Mouse (Mus musculus) stomach, embryonic 15.5 days (tissue): ENCODE results near the gene 3100002H09Rik. TPM values are rescaled to one million over a fixed set of nuclear protein-coding genes. Genes with fewer than 3 reads are reported as not detected.

Experiments used
- ATAC-seq: fragments of 200-750 bp; cut with Nextera tagmentation; 2 replicates; pipeline ENCODE4 v1.8.0; 2017; ENCODE audit warnings: low read depth, moderate number of reproducible peaks, moderate TSS enrichment; ENCODE audit not compliant: insufficient read depth, low FRiP score
- H3K27ac ChIP-seq: fragments of 300-500 bp; sonication (generic); 2 replicates; pipeline ENCODE4 v1.5.1; 2015; ENCODE audit warnings: mild to moderate bottlenecking, inconsistent platforms
- H3K27me3 ChIP-seq: fragments of 300-500 bp; sonication (generic); replicated peaks from 2 replicates; pipeline ENCODE4 v1.6.1; 2015; ENCODE audit warnings: inconsistent platforms
- H3K36me3 ChIP-seq: fragments of 300-500 bp; sonication (generic); 2 replicates; pipeline ENCODE4 v1.6.1; 2015; ENCODE audit warnings: inconsistent platforms
- H3K4me1 ChIP-seq: fragments of 300-500 bp; sonication (generic); 2 replicates; pipeline ENCODE4 v1.6.1; 2015; ENCODE audit warnings: inconsistent platforms
- H3K4me2 ChIP-seq: fragments of 300-500 bp; sonication (generic); 2 replicates; pipeline ENCODE4 v1.6.1; 2015; ENCODE audit warnings: mild to moderate bottlenecking, inconsistent platforms
- H3K4me3 ChIP-seq: fragments of 300-500 bp; sonication (generic); replicated peaks from 2 replicates; pipeline ENCODE4 v1.5.1; 2015; ENCODE audit warnings: inconsistent platforms
- H3K9ac ChIP-seq: fragments of 300-500 bp; sonication (generic); 2 replicates; pipeline ENCODE4 v1.6.1; 2015; ENCODE audit warnings: inconsistent platforms
- H3K9me3 ChIP-seq: fragments of 300-500 bp; sonication (generic); 2 replicates; pipeline ENCODE4 v1.6.1; 2016; ENCODE audit warnings: inconsistent platforms
- WGBS: fragments of 180-500 bp; shearing (Covaris S2); methylation state at CpG from one replicate; pipeline ENCODE4 v1.1.7; 2015; 5-methylcytosine and 5-hydroxymethylcytosine counted together
- polyA plus RNA-seq: library from polyadenylated mRNA; unstranded; fragments of >200 nt; fragmentation: Nextera tagmentation; extraction: Ambion mirVana; gene quantifications from 2 replicates; pipeline ENCODE4 v1.2.1, GENCODE M21; 2015

3100002H09Rik gene
- polyA plus RNA-seq, 1 experiment from 2014 or later = not detected

DNA sequence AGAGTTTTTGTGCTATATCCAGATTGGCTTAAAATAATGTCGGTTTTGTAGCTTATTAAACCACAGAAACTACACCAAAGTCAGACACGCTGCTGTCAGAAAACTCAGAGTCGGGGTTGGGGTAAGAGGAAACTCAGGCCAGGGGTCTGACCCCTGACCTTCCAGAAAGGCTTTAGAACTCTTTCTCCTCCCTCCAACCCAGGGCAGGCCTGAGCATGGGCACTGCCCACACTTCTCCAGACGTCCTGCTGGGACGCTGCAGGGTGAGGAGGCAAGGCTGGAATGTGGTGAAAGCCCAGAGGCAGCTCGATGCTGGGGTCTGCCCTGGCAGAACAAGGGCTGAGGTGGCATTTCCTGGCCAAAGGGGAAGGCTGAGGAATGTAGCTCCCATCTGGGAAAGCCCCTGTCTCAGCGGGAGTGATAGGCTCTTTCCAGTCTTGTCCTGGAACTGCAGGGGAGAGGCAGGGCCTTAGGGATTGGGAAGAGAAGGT lies 34.6 kb downstream of the 3100002H09Rik start:
- 19% methylated on average over 7 of the region's 7 CpGs for WGBS
- peaks cover 39% of the 10 kb centered on the region for H3K27me3 ChIP-seq
- H3K9ac ChIP-seq = no peak overlapping the region
- H3K4me2 ChIP-seq = peak overlapping the region; percentile 79
- ATAC-seq = no peak
- H3K9me3 ChIP-seq = no peaks in the 10 kb centered on the region
- H3K4me1 ChIP-seq = peaks cover 5% of the 10 kb centered on the region; the same call in 1 of the 2 replicates
- peak overlapping the region; percentile 41; the same call in 1 of the 2 replicates for H3K4me3 ChIP-seq
- H3K27ac ChIP-seq = no peak overlapping the region
- no peaks in the 10 kb centered on the region for H3K36me3 ChIP-seq

DNA sequence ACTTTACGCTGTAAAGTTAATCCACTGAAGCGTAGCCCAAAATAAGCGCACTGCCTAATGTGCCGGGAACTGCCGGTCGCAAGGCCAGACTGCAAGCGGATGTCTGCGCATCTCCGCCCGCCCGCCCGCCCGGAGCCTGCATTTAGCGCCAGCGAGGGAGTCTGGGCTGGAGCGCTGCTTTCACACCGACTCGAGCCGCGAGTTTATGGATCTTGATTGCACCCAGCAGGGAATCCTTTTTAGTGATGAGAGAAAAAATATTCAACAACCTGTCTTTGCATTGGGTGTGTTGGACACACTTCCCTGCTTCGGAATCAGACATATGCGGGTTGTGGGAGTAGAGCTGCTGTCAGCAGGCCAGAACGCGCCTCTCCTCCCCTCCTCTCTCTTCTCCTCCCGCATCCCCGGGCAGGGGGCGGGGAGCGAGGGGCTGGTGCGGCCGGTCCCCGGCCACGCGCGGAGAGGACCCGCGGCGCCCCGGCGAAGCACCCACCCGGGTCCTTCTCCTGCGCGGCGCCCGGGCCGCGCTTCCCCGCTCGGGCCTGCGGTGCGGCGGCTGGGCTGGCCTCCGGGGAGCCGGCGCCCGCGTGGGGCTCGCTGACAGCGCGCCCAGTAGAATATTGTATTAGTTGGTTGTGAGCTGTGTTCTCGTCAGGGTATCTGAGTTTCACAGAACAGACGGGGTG lies 35.2 kb downstream of the 3100002H09Rik start:
- peak overlapping the region; percentile 79 for H3K4me2 ChIP-seq
- no peak for ATAC-seq
- no peak overlapping the region for H3K27ac ChIP-seq
- H3K9me3 ChIP-seq = no peaks in the 10 kb centered on the region
- H3K4me1 ChIP-seq = peaks cover 5% of the 10 kb centered on the region; the same call in 1 of the 2 replicates
- H3K27me3 ChIP-seq = peaks cover 39% of the 10 kb centered on the region
- no peak overlapping the region for H3K9ac ChIP-seq
- peak overlapping the region; percentile 41 for H3K4me3 ChIP-seq
- under 1% methylated on average over 54 of the region's 61 CpGs for WGBS
- H3K36me3 ChIP-seq = no peaks in the 10 kb centered on the region

DNA sequence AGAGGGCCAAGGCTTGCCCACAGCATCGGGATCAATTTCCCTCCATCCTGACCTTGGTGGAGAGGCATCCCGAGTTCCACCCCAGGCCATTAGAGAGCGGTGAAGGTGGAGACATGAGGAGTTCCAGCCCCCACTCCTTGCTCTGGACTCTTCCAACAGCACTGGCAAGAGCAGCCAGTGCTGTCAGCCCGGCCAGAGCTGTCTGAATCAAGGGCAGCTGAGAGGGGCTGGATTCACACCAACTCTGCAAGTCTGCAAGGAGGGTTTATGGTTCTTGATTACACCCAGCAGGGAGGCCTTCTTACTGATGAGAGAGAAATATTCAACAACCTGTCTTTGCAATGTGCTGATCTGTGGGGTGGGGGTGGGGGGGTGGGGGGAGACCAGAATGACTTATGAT lies 37.0 kb downstream of the 3100002H09Rik start:
- H3K4me3 ChIP-seq = no peak overlapping the region
- 39% methylated on average over 4 of the region's 4 CpGs for WGBS
- no peaks in the 10 kb centered on the region for H3K36me3 ChIP-seq
- no peak for ATAC-seq
- H3K9ac ChIP-seq = no peak overlapping the region
- peaks cover 46% of the 10 kb centered on the region for H3K27me3 ChIP-seq
- H3K9me3 ChIP-seq = no peaks in the 10 kb centered on the region
- H3K4me1 ChIP-seq = peaks cover 5% of the 10 kb centered on the region; the same call in 1 of the 2 replicates
- H3K27ac ChIP-seq = no peak overlapping the region
- no peak overlapping the region for H3K4me2 ChIP-seq

DNA sequence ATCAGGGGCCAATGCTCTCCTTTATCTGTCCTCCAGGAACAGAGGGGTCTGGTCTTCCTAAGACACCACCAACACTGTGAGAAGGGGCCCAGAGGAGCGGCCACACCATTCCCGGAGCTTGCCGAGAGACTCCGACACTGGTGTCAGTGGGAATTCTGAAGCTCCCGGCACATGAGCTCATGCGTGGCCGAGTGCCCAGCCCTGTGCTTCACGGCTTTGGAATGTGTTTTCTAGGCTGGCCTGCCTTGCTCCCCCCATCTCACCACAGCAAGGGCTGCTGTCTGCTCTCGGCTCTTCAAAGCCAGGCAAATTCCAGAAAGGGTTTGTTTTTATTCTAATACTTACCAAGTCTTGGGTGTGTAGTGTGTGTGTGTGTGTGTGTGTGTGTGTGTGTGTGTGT lies 39.6 kb downstream of the 3100002H09Rik start:
- H3K9ac ChIP-seq = no peak overlapping the region
- peaks cover 49% of the 10 kb centered on the region for H3K27me3 ChIP-seq
- no peak overlapping the region for H3K4me2 ChIP-seq
- H3K9me3 ChIP-seq = no peaks in the 10 kb centered on the region
- 49% methylated on average over 9 of the region's 9 CpGs for WGBS
- H3K4me3 ChIP-seq = no peak overlapping the region
- H3K4me1 ChIP-seq = peaks cover 5% of the 10 kb centered on the region; the same call in 1 of the 2 replicates
- no peaks in the 10 kb centered on the region for H3K36me3 ChIP-seq
- H3K27ac ChIP-seq = no peak overlapping the region; the same call in 1 of the 2 replicates
- peak; percentile 41; the same call in 1 of the 2 replicates for ATAC-seq

DNA sequence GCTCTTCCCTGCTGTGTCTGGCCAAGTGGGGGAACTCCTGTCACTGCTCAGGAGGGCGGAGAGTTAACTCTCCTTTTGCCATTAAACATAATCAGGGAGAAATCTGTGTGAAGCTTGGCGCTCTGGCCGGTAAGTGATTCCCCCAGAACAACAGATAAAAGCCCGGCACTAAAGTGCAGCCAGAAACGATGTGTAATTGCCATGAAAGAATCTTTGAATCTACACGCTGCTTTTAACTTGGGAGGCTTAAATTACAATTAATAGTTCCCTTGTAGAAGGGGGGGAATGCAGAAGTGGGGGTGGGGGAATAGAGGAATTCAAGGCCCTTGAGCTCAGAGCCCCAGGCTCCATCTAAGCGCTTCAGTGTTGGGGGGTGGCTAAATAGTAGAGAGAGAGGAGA lies 40.9 kb downstream of the 3100002H09Rik start:
- H3K27me3 ChIP-seq = peaks cover 37% of the 10 kb centered on the region
- no peak overlapping the region for H3K27ac ChIP-seq
- no peak overlapping the region for H3K9ac ChIP-seq
- 27% methylated on average over 7 of the region's 7 CpGs for WGBS
- H3K9me3 ChIP-seq = no peaks in the 10 kb centered on the region
- peaks cover under 1% of the 10 kb centered on the region; the same call in 1 of the 2 replicates for H3K4me1 ChIP-seq
- no peak overlapping the region for H3K4me3 ChIP-seq
- ATAC-seq = no peak
- no peak overlapping the region for H3K4me2 ChIP-seq
- no peaks in the 10 kb centered on the region for H3K36me3 ChIP-seq

DNA sequence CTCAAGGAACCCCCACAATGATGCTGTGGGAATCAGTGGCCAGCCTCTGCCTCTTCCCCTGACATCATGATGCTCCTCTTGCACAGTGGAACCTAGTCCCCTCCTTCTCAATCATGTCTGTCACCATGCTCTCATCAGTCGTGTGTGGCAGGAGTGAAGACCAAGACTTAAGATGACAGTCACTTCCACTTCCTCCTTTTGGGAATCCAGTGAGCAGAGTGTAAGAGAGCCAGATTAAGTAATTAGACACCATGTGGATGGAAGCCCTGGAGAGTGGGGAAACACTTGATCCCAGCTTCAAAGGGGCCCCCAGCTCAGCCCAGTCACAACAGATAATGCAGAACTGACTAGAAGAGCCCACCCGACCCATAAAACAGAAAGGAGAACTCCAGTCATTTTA lies 47.2 kb downstream of the 3100002H09Rik start:
- ATAC-seq = no peak
- peaks cover 9% of the 10 kb centered on the region; the same call in 1 of the 2 replicates for H3K27me3 ChIP-seq
- H3K9ac ChIP-seq = no peak overlapping the region
- no peak overlapping the region for H3K27ac ChIP-seq
- H3K9me3 ChIP-seq = no peaks in the 10 kb centered on the region
- H3K4me2 ChIP-seq = no peak overlapping the region
- no peak overlapping the region for H3K4me3 ChIP-seq
- no peaks in the 10 kb centered on the region for H3K4me1 ChIP-seq
- H3K36me3 ChIP-seq = no peaks in the 10 kb centered on the region
- 58% methylated on average over 2 of the region's 2 CpGs for WGBS

DNA sequence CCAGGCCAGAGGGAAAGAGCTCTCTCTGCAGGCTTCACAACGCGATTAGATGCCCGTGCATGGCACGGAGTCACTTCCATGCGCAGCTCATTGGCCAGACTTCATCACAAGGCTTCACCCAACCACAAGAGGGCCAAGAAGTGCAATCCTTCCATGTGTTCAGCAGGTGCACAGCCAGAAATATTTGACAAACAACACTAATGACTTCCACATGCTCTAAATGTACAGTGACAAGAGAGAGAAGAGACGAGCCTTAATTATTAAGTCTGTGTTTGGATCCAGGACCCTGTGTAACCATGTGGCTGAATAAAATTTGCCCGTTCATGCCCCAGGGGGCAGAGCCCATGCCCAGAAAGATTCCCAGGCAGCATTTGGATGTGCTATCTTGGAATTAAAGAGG lies 47.9 kb downstream of the 3100002H09Rik start:
- Histone ChIP-seq H3K4me1 (no peaks in the 10 kb centered on the region), H3K4me3 (no peak overlapping the region), H3K9me3 (no peaks in the 10 kb centered on the region), H3K36me3 (no peaks in the 10 kb centered on the region), H3K9ac (no peak overlapping the region), H3K27ac (no peak overlapping the region), H3K4me2 (no peak overlapping the region), H3K27me3 (0 out of 2 replicates have a peak, but pooled peaks cover 3% of the 10 kb centered on the region)
- WGBS = 68% methylated on average over 7 of the region's 7 CpGs
- no peak for ATAC-seq

Other genes starting within 250 kb of the 3100002H09Rik start
- 0.14 TPM in 2 replicates for gene Pou3f1, start 46.0 kb upstream of the 3100002H09Rik start, polyA plus RNA-seq
- gene Utp11, start 82.8 kb upstream of the 3100002H09Rik start, polyA plus RNA-seq = 79.4 and 82.1 TPM in 2 replicates
- gene Fhl3, start 89.9 kb upstream of the 3100002H09Rik start, polyA plus RNA-seq = 12.3 and 14.2 TPM in 2 replicates
- gene Sf3a3, start 104.0 kb upstream of the 3100002H09Rik start, polyA plus RNA-seq = 133 and 140 TPM in 2 replicates
- 27.1 and 31.6 TPM in 2 replicates for gene Inpp5b, start 131.0 kb upstream of the 3100002H09Rik start, polyA plus RNA-seq
- gene Mtf1, start 191.3 kb upstream of the 3100002H09Rik start, polyA plus RNA-seq = 11.7 and 13.2 TPM in 2 replicates
- gene Yrdc, start 239.9 kb upstream of the 3100002H09Rik start, polyA plus RNA-seq = 34.2 and 36.1 TPM in 2 replicates
- gene 1110065P20Rik, start 240.4 kb upstream of the 3100002H09Rik start, polyA plus RNA-seq = 60.5 and 63.3 TPM in 2 replicates